Mouse (Mus musculus) left cerebral cortex, postnatal 4 days (tissue): ENCODE measurements at regions not wholly inside any gene's neighbourhood (a gene's known extent, or its start where the extent isn't known, plus 50 kb on each side); places are given as distances from the start of the nearest gene placed in this dataset.
A peak's percentile ranks its signal among the peaks of the same experiment; 100 is the strongest.
"Not testable (repeated sequence)": the region's sequence is repeated elsewhere in the genome, so short reads cannot be mapped to it uniquely, and the experiment has no call there.

Experiments used
- DNase-seq: peaks from one replicate; pipeline ENCODE4 v3.0.0-alpha.2; 2022
- intact Hi-C: fragments of 180-260 bp; cut with DNase I; formaldehyde crosslinking; loops from one replicate; pipeline ENCODE4 v1.15.1; 2025

- not testable (repeated sequence) for DNase-seq
Observed at GRCm38 (mm10) chr8:20495542-20495941, 119.2 kb upstream of the Gm21119 start.

GRCm38 (mm10) chr8:20513920-20514319 is 100.8 kb upstream of the Gm21119 start:
- intact Hi-C loops, DNase-seq: not testable (repeated sequence)

More at GRCm38 (mm10) chr8:20495542-20495941, 119.2 kb upstream of the Gm21119 start:
- intact Hi-C loops: not testable (repeated sequence)

GRCm38 (mm10) chr8:20516324-20516830 is 98.3 kb upstream of the Gm21119 start:
- intact Hi-C loops, DNase-seq: not testable (repeated sequence)

GRCm38 (mm10) chr8:20517551-20517950 is 97.2 kb upstream of the Gm21119 start:
- DNase-seq, intact Hi-C loops: not testable (repeated sequence)

- DNase-seq, intact Hi-C loops: not testable (repeated sequence)
Observed at GRCm38 (mm10) chr8:20524539-20524938, 90.2 kb upstream of the Gm21119 start.

GRCm38 (mm10) chr8:20529048-20529447 is 85.7 kb upstream of the Gm21119 start:
- intact Hi-C loops, DNase-seq: not testable (repeated sequence)

- intact Hi-C loops, DNase-seq: not testable (repeated sequence)
Observed at GRCm38 (mm10) chr8:20539031-20539430, 75.7 kb upstream of the Gm21119 start.

GRCm38 (mm10) chr8:20544084-20544483 is 70.6 kb upstream of the Gm21119 start:
- intact Hi-C loops: not testable (repeated sequence)

GRCm38 (mm10) chr8:20545347-20545746 is 69.4 kb upstream of the Gm21119 start:
- DNase-seq, intact Hi-C loops: not testable (repeated sequence)

More at GRCm38 (mm10) chr8:20544084-20544483, 70.6 kb upstream of the Gm21119 start:
- not testable (repeated sequence) for DNase-seq

- DNase-seq, intact Hi-C loops: not testable (repeated sequence)
Observed at GRCm38 (mm10) chr8:20546401-20546800, 68.3 kb upstream of the Gm21119 start.

- intact Hi-C loops: not testable (repeated sequence)
- DNase-seq: peak; percentile 78
Observed at GRCm38 (mm10) chr8:20550054-20550778, 64.5 kb upstream of the Gm21119 start.

- DNase-seq, intact Hi-C loops: not testable (repeated sequence)
Observed at GRCm38 (mm10) chr8:20556501-20557181, 58.1 kb upstream of the Gm21119 start.

- DNase-seq, intact Hi-C loops: not testable (repeated sequence)
Observed at GRCm38 (mm10) chr8:20557184-20557583, 57.5 kb upstream of the Gm21119 start.

- intact Hi-C loops: not testable (repeated sequence)
- DNase-seq: peak; percentile 23
Observed at GRCm38 (mm10) chr8:20557609-20558008, 57.1 kb upstream of the Gm21119 start.
